Mouse (Mus musculus) G1E-ER4 (cell line): ENCODE measurements around the gene Arhgef3. TPM values are rescaled to one million over a fixed set of nuclear protein-coding genes. Genes with fewer than 3 reads are reported as not detected.

Experiments
- GATA1 ChIP-seq: IDR thresholded peaks from one replicate; pipeline ENCODE4 v1.8.0; 2012; ENCODE audit warnings: low read length, inconsistent platforms
- polyA plus RNA-seq: library from polyadenylated mRNA; stranded (reverse); fragments of >175 nt; gene quantifications from 2 replicates; pipeline ENCODE4 v1.2.3, GENCODE M21; 2012

Arhgef3 gene
- polyA plus RNA-seq, 1 experiment: 0.02 TPM

GRCm38 (mm10) chr14:27096779-27097178 lies 17.9 kb upstream of the Arhgef3 start:
- no peak for TF ChIP-seq GATA1

GRCm38 (mm10) chr14:27101735-27102134 lies 13.0 kb upstream of the Arhgef3 start:
- TF ChIP-seq GATA1: no peak

GRCm38 (mm10) chr14:27102720-27103119 lies 12.0 kb upstream of the Arhgef3 start:
- TF ChIP-seq GATA1: no peak

- TF ChIP-seq GATA1: no peak
These were observed 8.8 kb upstream of the Arhgef3 start for GRCm38 (mm10) chr14:27105731-27106457.

- no peak for TF ChIP-seq GATA1
These were observed 5.8 kb upstream of the Arhgef3 start for GRCm38 (mm10) chr14:27108748-27109504.

- no peak for TF ChIP-seq GATA1
These were observed 569 bp downstream of the Arhgef3 start for GRCm38 (mm10) chr14:27115275-27115660.

GRCm38 (mm10) chr14:27115991-27116390 lies 1.3 kb downstream of the Arhgef3 start:
- no peak for TF ChIP-seq GATA1

- no peak for TF ChIP-seq GATA1
These were observed 2.0 kb downstream of the Arhgef3 start for GRCm38 (mm10) chr14:27116577-27117165.

- no peak for TF ChIP-seq GATA1
These were observed 3.8 kb downstream of the Arhgef3 start for GRCm38 (mm10) chr14:27118546-27118945.

- no peak for TF ChIP-seq GATA1
These were observed 7.9 kb downstream of the Arhgef3 start for GRCm38 (mm10) chr14:27122646-27123045.

- no peak for TF ChIP-seq GATA1
These were observed 8.8 kb downstream of the Arhgef3 start for GRCm38 (mm10) chr14:27123543-27123942.

GRCm38 (mm10) chr14:27130031-27130430 lies 15.3 kb downstream of the Arhgef3 start:
- TF ChIP-seq GATA1: no peak

GRCm38 (mm10) chr14:27130676-27131075 lies 16.0 kb downstream of the Arhgef3 start:
- no peak for TF ChIP-seq GATA1

GRCm38 (mm10) chr14:27131521-27131920 lies 16.8 kb downstream of the Arhgef3 start:
- no peak for TF ChIP-seq GATA1

GRCm38 (mm10) chr14:27138891-27139290 lies 24.2 kb downstream of the Arhgef3 start:
- TF ChIP-seq GATA1: no peak

GRCm38 (mm10) chr14:27139968-27140367 lies 25.3 kb downstream of the Arhgef3 start:
- no peak for TF ChIP-seq GATA1

GRCm38 (mm10) chr14:27141486-27141885 lies 26.8 kb downstream of the Arhgef3 start:
- TF ChIP-seq GATA1: no peak

GRCm38 (mm10) chr14:27142680-27143079 lies 28.0 kb downstream of the Arhgef3 start:
- no peak for TF ChIP-seq GATA1
